Mouse (Mus musculus): ENCODE results near the gene Vmn2r68.

Gene Vmn2r68

GRCm38 (mm10) chr7:85237683-85238082, at the start of gene Vmn2r68:
Gene Vmn2r68, minus strand, starts transcription at chr7:85237783.
- no peak for DNase-seq
